Mouse (Mus musculus) brown adipose tissue, adult 24 weeks (tissue): Measurements from ENCODE around the gene Chat. TPM values are rescaled to one million over a fixed set of nuclear protein-coding genes. Genes with fewer than 3 reads are reported as not detected.
"Not testable (repeated sequence)": the region's sequence is repeated elsewhere in the genome, so short reads cannot be mapped to it uniquely, and the experiment has no call there.

Source experiments
- H3K27ac ChIP-seq: fragments of 200-500 bp; replicated peaks from 2 replicates; pipeline ENCODE4 v1.5.1; 2012; ENCODE audit warnings: low read depth, mild to moderate bottlenecking, low read length
- H3K4me1 ChIP-seq: fragments of 200-500 bp; 2 replicates; pipeline ENCODE4 v1.6.1; 2012; ENCODE audit warnings: low read length, mixed read lengths; ENCODE audit not compliant: control insufficient read depth, insufficient read depth, insufficient read length
- H3K4me3 ChIP-seq: fragments of 200-500 bp; 2 replicates; pipeline ENCODE4 v1.5.1; 2012; ENCODE audit warnings: low read depth, mild to moderate bottlenecking, low read length, moderate library complexity; ENCODE audit not compliant: insufficient read depth
- polyA plus RNA-seq: library from polyadenylated mRNA; stranded (reverse); fragments of >200 nt; gene quantifications from 2 replicates; pipeline ENCODE4 v1.2.4, GENCODE M21; 2012; ENCODE audit not compliant: missing spikeins, insufficient read depth, insufficient read length

Chat gene
- polyA plus RNA-seq, 1 experiment = not detected

DNA sequence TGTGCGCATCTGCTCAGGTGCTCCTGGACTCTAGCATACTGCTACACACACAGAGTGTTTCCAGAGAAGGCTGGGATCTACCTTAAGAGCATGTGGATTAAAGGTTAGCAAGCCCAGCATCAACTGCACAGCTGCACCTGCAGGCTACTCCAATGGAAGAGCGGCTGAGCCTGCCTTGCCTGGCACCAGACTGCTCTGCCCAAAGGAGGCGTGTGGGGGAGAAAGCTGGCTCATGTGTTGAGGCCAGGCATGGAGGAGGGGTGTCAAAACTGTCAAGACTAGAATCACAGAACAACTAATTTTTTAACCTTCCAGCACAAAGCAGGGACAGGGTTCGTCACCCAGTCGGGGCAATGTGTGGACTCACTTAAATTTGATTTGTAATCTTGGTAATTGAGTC is 53.7 kb downstream of the Chat start:
- no peaks in the 10 kb centered on the region for H3K4me1 ChIP-seq
- H3K4me3 ChIP-seq = no peak overlapping the region
- no peak overlapping the region for H3K27ac ChIP-seq

DNA sequence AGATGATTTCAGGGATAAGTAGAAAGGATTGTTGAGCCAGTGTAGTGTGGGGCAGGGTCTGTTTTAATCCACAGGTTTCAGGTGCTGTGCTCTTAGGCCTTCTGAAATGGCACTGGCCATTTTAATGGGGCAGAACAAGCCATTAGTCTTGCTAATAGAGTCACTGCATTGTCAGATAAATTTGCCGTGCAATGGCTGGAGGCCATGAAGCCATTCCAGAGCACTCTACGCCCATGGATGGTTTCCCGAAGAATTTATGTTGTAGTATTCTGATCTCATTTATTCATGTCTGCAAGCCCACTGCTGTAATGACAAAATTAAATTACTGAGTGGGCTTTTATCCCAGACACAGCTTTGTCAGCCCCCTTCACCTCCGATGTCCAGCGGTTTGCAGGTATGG is 55.7 kb downstream of the Chat start:
- Histone ChIP-seq H3K27ac (no peak overlapping the region), H3K4me1 (no peaks in the 10 kb centered on the region), H3K4me3 (no peak overlapping the region)

DNA sequence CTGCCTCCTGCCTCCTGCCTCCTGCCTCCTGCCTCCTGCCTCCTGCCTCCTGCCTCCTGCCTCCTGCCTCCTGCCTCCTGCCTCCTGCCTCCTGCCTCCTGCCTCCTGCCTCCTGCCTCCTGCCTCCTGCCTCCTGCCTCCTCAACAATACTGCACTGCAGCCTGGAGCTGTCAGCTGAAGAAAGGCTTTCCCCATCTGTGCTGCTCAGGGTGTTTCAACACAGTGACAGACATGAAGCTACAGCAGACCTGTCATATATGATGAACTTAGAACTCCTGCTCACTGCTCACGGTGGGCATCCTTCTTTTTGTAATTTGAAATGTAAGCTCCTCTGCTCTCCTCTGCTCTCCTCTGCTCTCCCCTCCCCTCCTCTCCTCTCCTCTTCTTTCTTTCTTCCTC is 60.4 kb downstream of the Chat start:
- not testable (repeated sequence) for H3K4me1 ChIP-seq, H3K4me3 ChIP-seq, H3K27ac ChIP-seq

DNA sequence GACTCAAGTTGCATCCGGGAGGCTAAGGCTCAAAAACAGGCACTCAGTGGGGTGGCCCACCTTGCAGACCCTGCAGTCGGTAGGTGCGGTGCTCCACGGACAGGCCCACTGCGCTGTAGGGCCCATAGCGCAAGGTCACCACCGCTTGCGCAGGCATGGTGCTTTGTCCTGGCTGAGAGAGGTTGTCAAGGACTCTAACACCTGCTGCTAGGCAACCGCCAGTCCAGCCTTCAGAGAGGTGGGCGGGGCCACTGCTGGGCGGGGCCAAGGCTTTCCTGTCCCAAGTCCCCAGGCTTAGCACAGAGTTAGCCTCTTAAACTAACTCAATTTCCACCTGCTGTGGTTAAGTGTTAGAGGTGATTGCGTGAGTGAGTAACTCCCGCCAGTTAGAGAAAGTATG is 77.6 kb downstream of the Chat start, which contains the start of gene 1700024G13Rik:
Gene 1700024G13Rik (minus strand): TSS at position 196 of the 400 bp plus-strand sequence.
- Histone ChIP-seq H3K4me3 (no peak within 1 kb of the TSS), H3K4me1 (no peaks in the 10 kb centered on the region), H3K27ac (no peak within 1 kb of the TSS)

DNA sequence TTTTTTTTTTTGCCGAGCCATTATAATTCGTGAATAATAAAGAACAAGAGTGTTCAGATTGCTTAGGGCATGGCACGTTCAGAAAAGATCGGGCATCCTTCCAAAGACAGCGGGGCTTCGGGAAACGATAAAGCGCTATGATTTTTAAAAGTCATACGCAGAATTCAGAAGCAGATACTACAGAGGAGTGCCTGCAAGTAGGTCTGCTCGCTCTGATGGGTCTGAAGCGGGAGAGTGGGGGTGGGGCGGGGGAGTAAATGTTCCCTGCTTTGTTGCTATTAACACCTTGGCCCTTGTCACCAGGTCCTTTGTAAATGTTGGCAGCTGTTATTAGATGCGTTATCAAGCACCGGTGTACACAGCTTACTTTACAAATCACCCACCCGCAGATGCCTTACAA is 84.2 kb downstream of the Chat start:
- Histone ChIP-seq H3K4me1 (no peaks in the 10 kb centered on the region), H3K4me3 (no peak overlapping the region), H3K27ac (no peak overlapping the region)

DNA sequence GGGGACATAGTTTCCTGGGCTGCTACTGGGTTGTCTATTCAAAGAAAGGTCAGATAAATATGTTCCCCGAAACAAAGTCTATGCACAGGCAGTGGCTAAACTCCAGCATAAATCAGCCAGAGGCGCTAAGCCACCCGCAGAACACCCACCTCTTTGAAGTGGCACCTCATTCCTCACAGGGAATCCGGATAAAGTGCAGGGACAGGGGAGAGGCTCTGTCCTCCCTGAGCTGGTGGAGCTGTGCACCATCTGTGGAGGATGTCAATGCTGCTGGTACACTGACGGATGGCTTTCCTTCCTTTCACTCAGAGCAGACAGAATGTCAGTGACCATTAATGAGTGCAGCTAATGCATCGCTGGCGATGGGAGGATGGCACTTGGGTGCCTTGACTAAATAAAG is 84.7 kb downstream of the Chat start:
- H3K4me1 ChIP-seq = no peaks in the 10 kb centered on the region
- H3K27ac ChIP-seq = no peak overlapping the region
- H3K4me3 ChIP-seq = no peak overlapping the region

DNA sequence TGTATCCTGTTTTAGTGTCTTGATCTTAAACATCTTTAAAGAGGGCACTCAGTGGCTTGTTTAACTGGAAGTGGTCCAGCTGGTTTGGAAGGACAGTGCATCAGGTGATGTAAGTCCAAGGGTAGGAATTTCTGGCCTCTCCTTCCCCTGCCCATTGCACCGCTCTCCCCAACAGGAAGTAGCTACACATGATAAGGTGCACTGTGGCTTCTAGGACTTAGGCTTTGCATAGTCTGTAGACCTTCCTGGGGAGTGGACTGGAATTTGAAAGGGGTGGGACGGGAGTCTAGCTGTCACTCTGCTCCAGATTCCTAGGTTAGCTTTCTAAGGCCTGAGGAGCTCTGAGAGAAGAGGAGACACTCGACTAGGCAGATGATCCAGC is 85.7 kb downstream of the Chat start:
- H3K4me3 ChIP-seq = no peak overlapping the region
- no peaks in the 10 kb centered on the region for H3K4me1 ChIP-seq
- H3K27ac ChIP-seq = no peak overlapping the region

DNA sequence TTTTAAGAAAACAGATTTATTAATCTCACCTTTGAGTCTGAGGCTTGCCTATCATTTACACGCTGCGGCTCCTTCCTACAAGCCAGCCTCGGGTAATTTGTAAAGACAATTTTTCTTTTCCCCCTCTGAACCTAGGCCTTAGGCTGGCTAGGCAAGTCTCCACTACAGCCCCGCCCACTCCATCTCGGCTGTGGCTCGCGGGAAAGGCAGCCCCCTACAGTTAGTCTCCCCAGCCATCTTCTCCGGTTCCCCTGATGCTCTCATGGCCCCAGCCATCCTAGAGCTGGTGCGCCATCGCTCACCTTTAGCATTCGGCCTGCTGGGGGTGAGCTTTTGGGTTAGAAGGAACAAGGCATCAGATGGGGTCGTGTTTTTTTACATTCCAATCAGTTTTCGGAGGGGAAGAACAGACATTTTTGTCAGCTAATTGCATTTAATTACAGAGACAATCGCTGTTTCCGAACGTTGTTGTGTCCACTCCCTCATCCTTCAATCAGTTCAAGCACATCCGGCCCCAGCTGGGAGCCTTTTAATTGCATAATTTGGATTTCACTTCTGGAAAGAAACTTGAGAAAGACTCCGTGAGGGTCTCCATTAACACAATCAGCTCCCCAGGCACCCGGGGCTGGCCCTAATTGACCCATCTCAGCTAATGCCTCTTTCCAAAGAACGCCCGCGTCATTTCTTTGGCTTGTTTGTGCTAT is 86.2 kb downstream of the Chat start:
- no peak overlapping the region for H3K4me3 ChIP-seq

DNA sequence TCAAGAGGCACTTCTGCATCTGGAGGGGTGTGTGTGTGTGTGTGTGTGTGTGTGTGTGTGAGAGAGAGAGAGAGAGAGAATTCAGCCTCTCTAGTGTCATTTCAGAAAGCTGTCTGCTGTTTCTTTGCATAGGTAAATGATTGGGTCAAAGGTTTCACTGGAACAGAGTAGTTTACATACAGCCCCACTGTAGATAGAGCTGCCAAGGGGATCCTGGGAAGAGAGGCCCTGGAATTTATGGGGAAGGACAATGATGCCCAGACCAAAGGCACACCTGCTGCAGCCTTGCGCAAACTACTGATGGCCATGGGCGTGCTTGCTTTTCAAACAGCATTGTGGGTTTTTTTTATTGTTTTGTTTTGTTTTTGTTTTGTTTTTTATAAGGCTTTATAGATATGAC is 93.3 kb downstream of the Chat start:
- Histone ChIP-seq H3K4me3 (no peak overlapping the region), H3K4me1 (no peaks in the 10 kb centered on the region), H3K27ac (no peak overlapping the region)

More for the DNA sequence above, 86.2 kb downstream of the Chat start:
- Histone ChIP-seq H3K27ac (no peak overlapping the region), H3K4me1 (no peaks in the 10 kb centered on the region)

DNA sequence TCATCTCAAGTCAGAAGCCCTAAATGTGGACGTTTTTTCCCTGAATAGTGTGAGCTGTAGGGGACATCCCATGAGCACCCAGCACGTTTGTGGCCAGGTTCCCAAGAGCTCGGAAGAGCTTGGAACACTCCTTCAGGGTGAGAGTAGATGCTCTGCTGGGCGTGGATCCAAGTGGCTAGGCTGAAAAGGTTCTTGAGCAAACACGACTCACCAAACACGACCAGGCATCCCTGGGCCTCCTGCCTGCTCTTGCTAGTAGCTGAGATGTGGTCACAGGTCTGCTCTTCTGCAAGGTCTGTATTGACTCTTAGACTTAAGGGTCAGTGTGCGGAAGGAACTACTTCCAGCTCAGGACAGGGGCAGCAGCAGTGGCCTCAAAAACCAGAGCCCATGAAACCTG is 96.0 kb downstream of the Chat start:
- Histone ChIP-seq H3K4me1 (no peaks in the 10 kb centered on the region), H3K27ac (no peak overlapping the region), H3K4me3 (no peak overlapping the region)

DNA sequence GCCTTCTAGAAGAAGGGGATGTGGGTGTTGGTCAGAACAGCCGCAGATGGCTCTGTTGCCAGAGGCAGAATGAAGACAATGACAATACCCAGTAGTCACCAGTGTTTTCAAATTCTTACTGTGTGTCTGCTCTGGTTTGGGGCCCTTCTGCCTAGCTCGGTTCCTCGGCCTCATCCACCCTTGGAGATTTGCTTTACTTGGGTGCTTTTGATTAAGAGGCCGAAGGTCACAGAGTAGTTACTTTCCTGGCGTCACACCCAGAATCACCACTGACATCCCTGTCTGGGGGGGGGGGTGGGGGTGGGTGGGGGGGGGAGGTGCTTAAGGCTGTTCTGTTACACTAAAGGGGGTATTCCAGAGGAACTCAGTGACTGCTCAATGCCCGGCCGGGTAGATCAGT is 101.4 kb downstream of the Chat start:
- no peak overlapping the region for H3K27ac ChIP-seq
- H3K4me1 ChIP-seq = no peaks in the 10 kb centered on the region
- H3K4me3 ChIP-seq = no peak overlapping the region

Other genes starting within 250 kb of the Chat start
- gene Ogdhl, start 144.0 kb downstream of the Chat start, polyA plus RNA-seq = 0.40 TPM in 1 of 2 replicates, not detected in the other
- gene 1700024G13Rik, start 77.6 kb downstream of the Chat start, polyA plus RNA-seq = not detected in 2 replicates
- not detected in 2 replicates for gene Slc18a3, start 1.1 kb downstream of the Chat start, polyA plus RNA-seq
- gene Ercc6, start 47.5 kb upstream of the Chat start, polyA plus RNA-seq = 1.5 and 3.7 TPM in 2 replicates
- gene Prrxl1, start 133.4 kb upstream of the Chat start, polyA plus RNA-seq = not detected in 2 replicates
- 1.3 and 3.3 TPM in 2 replicates for gene 3425401B19Rik, start 219.3 kb upstream of the Chat start, polyA plus RNA-seq